Mouse (Mus musculus) MEL (cell line): Measurements from ENCODE around the gene Cpm. TPM values are rescaled to one million over a fixed set of nuclear protein-coding genes. Genes with fewer than 3 reads are reported as not detected.
"Not testable (repeated sequence)": the region's sequence is repeated elsewhere in the genome, so short reads cannot be mapped to it uniquely, and the experiment has no call there.

Experiments
- DNase-seq: peaks from one replicate; pipeline ENCODE4 v3.0.0; 2011; ENCODE audit warnings: low read depth, low spot score
- H3K27ac ChIP-seq: 2 replicates; pipeline ENCODE4 v1.5.1; 2012; ENCODE audit warnings: low read depth, mild to moderate bottlenecking, control low read depth, low read length, moderate library complexity; ENCODE audit not compliant: control insufficient read depth
- H3K27me3 ChIP-seq, 2 experiments: fragments of 150-350 bp in 1 of 2; sonication (generic) in 1 of 2; 2 replicates each; pipeline ENCODE4 v1.6.1; 2012; ENCODE audit warnings: low read length in 2 of 2, mild to moderate bottlenecking in 2 of 2, improper control_type of control experiment in 1 of 2, moderate library complexity in 1 of 2; ENCODE audit not compliant: insufficient read depth in 2 of 2, control insufficient read depth in 1 of 2
- H3K36me3 ChIP-seq, 2 experiments: 2 replicates each; pipeline ENCODE4 v1.6.1; 2012 to 2014; ENCODE audit warnings: low read length in 2 of 2, improper control_type of control experiment in 1 of 2, inconsistent platforms in 1 of 2, mild to moderate bottlenecking in 1 of 2; ENCODE audit not compliant: insufficient read depth in 2 of 2, control insufficient read depth in 1 of 2
- H3K4me1 ChIP-seq, 2 experiments: fragments of 150-350 bp in 1 of 2; sonication (generic) in 1 of 2; 2 replicates each; pipeline ENCODE4 v1.6.1; 2012; ENCODE audit warnings: low read length in 2 of 2, improper control_type of control experiment in 1 of 2, mild to moderate bottlenecking in 1 of 2; ENCODE audit not compliant: insufficient read depth in 2 of 2, control insufficient read depth in 1 of 2
- H3K4me3 ChIP-seq, 2 experiments: fragments of 150-350 bp in 1 of 2; sonication (generic) in 1 of 2; 2 replicates each; pipeline ENCODE4 v1.5.1; 2012; ENCODE audit warnings: low read depth in 2 of 2, low read length in 2 of 2, mild to moderate bottlenecking in 2 of 2, moderate library complexity in 2 of 2, control low read depth in 1 of 2, improper control_type of control experiment in 1 of 2; ENCODE audit not compliant: control insufficient read depth in 1 of 2, insufficient read depth in 1 of 2
- H3K79me2 ChIP-seq: 2 replicates; pipeline ENCODE4 v1.6.1; 2012; ENCODE audit warnings: mild to moderate bottlenecking, low read length, moderate library complexity; ENCODE audit not compliant: control insufficient read depth, poor library complexity, insufficient read depth
- H3K9ac ChIP-seq: 2 replicates; pipeline ENCODE4 v1.6.1; 2012; ENCODE audit warnings: low read depth, mild to moderate bottlenecking, control low read depth, low read length, moderate library complexity; ENCODE audit not compliant: control insufficient read depth, poor library complexity, severe bottlenecking
- H3K9me3 ChIP-seq: fragments of 150-350 bp; sonication (generic); replicated peaks from 2 replicates; pipeline ENCODE4 v1.6.1; 2012; ENCODE audit warnings: mild to moderate bottlenecking, low read length, improper control_type of control experiment, moderate library complexity; ENCODE audit not compliant: insufficient read depth
- BHLHE40 ChIP-seq: IDR thresholded peaks from 2 replicates; pipeline ENCODE4 v1.6.1; 2012; ENCODE audit warnings: low read depth, mild to moderate bottlenecking, inconsistent platforms, low read length, improper control_type of control experiment, borderline replicate concordance
- E2F4 ChIP-seq: IDR thresholded peaks from 2 replicates; pipeline ENCODE4 v1.6.1; 2011; ENCODE audit warnings: low read depth, low read length, improper control_type of control experiment, borderline replicate concordance
- ELF1 ChIP-seq: IDR thresholded peaks from 2 replicates; pipeline ENCODE4 v1.6.1; 2014; ENCODE audit warnings: low read depth, mild to moderate bottlenecking, inconsistent platforms, low read length, improper control_type of control experiment, moderate library complexity
- EP300 ChIP-seq, 2 experiments: IDR thresholded peaks; 2 replicates each; pipeline ENCODE4 v1.6.1; 2011; ENCODE audit warnings: improper control_type of control experiment in 2 of 2, low read length in 2 of 2, low read depth in 1 of 2, mild to moderate bottlenecking in 1 of 2
- ETS1 ChIP-seq: IDR thresholded peaks from 2 replicates; pipeline ENCODE4 v1.6.1; 2012; ENCODE audit warnings: low read depth, mild to moderate bottlenecking, inconsistent platforms, low read length, improper control_type of control experiment, moderate library complexity
- GABPA ChIP-seq: IDR thresholded peaks from 2 replicates; pipeline ENCODE4 v1.6.1; 2012; ENCODE audit warnings: low read depth, mild to moderate bottlenecking, inconsistent platforms, low read length, improper control_type of control experiment, moderate library complexity
- HCFC1 ChIP-seq: IDR thresholded peaks from 2 replicates; pipeline ENCODE4 v1.6.1; 2012; ENCODE audit warnings: low read depth, mild to moderate bottlenecking, inconsistent platforms, low read length, improper control_type of control experiment, moderate library complexity
- JUND ChIP-seq: IDR thresholded peaks from 2 replicates; pipeline ENCODE4 v1.6.1; 2011; ENCODE audit warnings: low read depth, mild to moderate bottlenecking, improper control_type of control experiment, low read length
- SIN3A ChIP-seq: IDR thresholded peaks from 2 replicates; pipeline ENCODE4 v1.6.1; 2012; ENCODE audit warnings: low read length, improper control_type of control experiment, inconsistent platforms
- SMC3 ChIP-seq: IDR thresholded peaks from 2 replicates; pipeline ENCODE4 v1.6.1; 2011; ENCODE audit warnings: low read depth, low read length, improper control_type of control experiment
- TAL1 ChIP-seq: IDR thresholded peaks from 2 replicates; pipeline ENCODE4 v1.6.1; 2012; ENCODE audit warnings: mild to moderate bottlenecking, inconsistent platforms, low read length, moderate library complexity, mixed read lengths
- TBP ChIP-seq: IDR thresholded peaks from 2 replicates; pipeline ENCODE4 v1.8.0; 2011; ENCODE audit warnings: low read depth, low read length, improper control_type of control experiment
- TCF12 ChIP-seq: IDR thresholded peaks from 2 replicates; pipeline ENCODE4 v1.6.1; 2014; ENCODE audit warnings: low read depth, mild to moderate bottlenecking, inconsistent platforms, low read length, improper control_type of control experiment, moderate library complexity
- USF1 ChIP-seq: IDR thresholded peaks from 2 replicates; pipeline ENCODE4 v1.6.1; 2014; ENCODE audit warnings: low read depth, mild to moderate bottlenecking, inconsistent platforms, low read length, improper control_type of control experiment, moderate library complexity
- ZKSCAN1 ChIP-seq: IDR thresholded peaks from 2 replicates; pipeline ENCODE4 v1.6.1; 2012; ENCODE audit warnings: low read depth, mild to moderate bottlenecking, inconsistent platforms, low read length, improper control_type of control experiment, moderate library complexity
- ZMIZ1 ChIP-seq: IDR thresholded peaks from 2 replicates; pipeline ENCODE4 v1.6.1; 2012; ENCODE audit warnings: low read depth, mild to moderate bottlenecking, inconsistent platforms, low read length, improper control_type of control experiment, moderate library complexity
- polyA plus RNA-seq, 2 experiments: library from polyadenylated mRNA; stranded (reverse) in 1 of 2; unstranded in 1 of 2; fragments of >175 nt in 1 of 2; fragments of >200 nt in 1 of 2; gene quantifications; 2 replicates each; pipeline versions ENCODE4 v1.2.1 to v1.2.4; 2012; ENCODE audit warnings: low replicate concordance in 2 of 2, low read depth in 1 of 2; ENCODE audit not compliant: insufficient read length in 2 of 2, insufficient read depth in 1 of 2, missing spikeins in 1 of 2
- total RNA-seq: library from RNA; depleted of rRNA; stranded (reverse); fragments of 300-350 nt; gene quantifications from 2 replicates; pipeline ENCODE4 v1.2.3, GENCODE M21; 2012

Gene Cpm
- total and polyA plus RNA-seq, 3 experiments: 0.04 to 0.40 TPM; not detected in 1

- TF ChIP-seq USF1: no peak
- TF ChIP-seq SIN3A: peak; percentile 64
- TF ChIP-seq ELF1: no peak
- no peak for TF ChIP-seq TBP
- no peak for TF ChIP-seq E2F4
- no peak for TF ChIP-seq HCFC1
- TF ChIP-seq ZKSCAN1: peak; percentile 88
- TF ChIP-seq ZMIZ1: no peak
- no peak for TF ChIP-seq JUND
- TF ChIP-seq EP300 (IDR thresholded peaks at IDR 0.05; ENCODE audit: low read depth in 1 of 2, low read length in 2 of 2): peak; percentile 68 to 69
- TF ChIP-seq SMC3: no peak
Measured at GRCm38 (mm10) chr10:117732184-117732583, 102.9 kb downstream of the Cpm start (continued).

GRCm38 (mm10) chr10:117732962-117733592 is 103.8 kb downstream of the Cpm start:
- H3K9me3 ChIP-seq: no peaks in the 10 kb centered on the region
- H3K4me3 ChIP-seq: no peak overlapping the region
- H3K27me3 ChIP-seq: no peaks in the 10 kb centered on the region
- no peak overlapping the region for H3K9ac ChIP-seq
- DNase-seq: no peak
- H3K36me3 ChIP-seq: peaks cover 0 to 17% of the 10 kb centered on the region in 2 experiments; a peak in 2 of 4 replicates
- peaks cover 5 to 16% of the 10 kb centered on the region in 2 experiments; a peak in 2 of 4 replicates for H3K4me1 ChIP-seq
- no peaks in the 10 kb centered on the region for H3K79me2 ChIP-seq
- H3K27ac ChIP-seq: no peak overlapping the region
- no peak for TF ChIP-seq GABPA
- no peak for TF ChIP-seq ETS1
- TF ChIP-seq BHLHE40: no peak
- TF ChIP-seq TAL1: peak; percentile 36; the same call in 1 of the 2 replicates
- TF ChIP-seq ZKSCAN1: no peak
- TF ChIP-seq TCF12: no peak

- H3K79me2 ChIP-seq: not testable (repeated sequence)
- H3K4me1 ChIP-seq: peaks cover 5 to 21% of the 10 kb centered on the region in 2 experiments; a peak in 3 of 4 replicates
Measured at GRCm38 (mm10) chr10:117733626-117734025, 104.3 kb downstream of the Cpm start.

GRCm38 (mm10) chr10:117734104-117734852 is 105.0 kb downstream of the Cpm start:
- peaks cover 8 to 25% of the 10 kb centered on the region in 2 experiments; a peak in 3 of 4 replicates for H3K4me1 ChIP-seq
- not testable (repeated sequence) for H3K4me3 ChIP-seq, H3K9ac ChIP-seq, DNase-seq, H3K27ac ChIP-seq, H3K79me2 ChIP-seq, H3K27me3 ChIP-seq, H3K9me3 ChIP-seq
- peaks cover 0 to 24% of the 10 kb centered on the region in 2 experiments; a peak in 2 of 4 replicates for H3K36me3 ChIP-seq

More at GRCm38 (mm10) chr10:117733626-117734025, 104.3 kb downstream of the Cpm start:
- H3K36me3 ChIP-seq: peaks cover 0 to 21% of the 10 kb centered on the region in 2 experiments; a peak in 2 of 4 replicates
- not testable (repeated sequence) for DNase-seq, H3K27ac ChIP-seq, H3K9me3 ChIP-seq, H3K27me3 ChIP-seq, H3K9ac ChIP-seq, H3K4me3 ChIP-seq

- not testable (repeated sequence) for DNase-seq, H3K4me3 ChIP-seq, H3K9me3 ChIP-seq, H3K9ac ChIP-seq, H3K79me2 ChIP-seq, H3K27me3 ChIP-seq, H3K27ac ChIP-seq
- H3K36me3 ChIP-seq: peaks cover 0 to 24% of the 10 kb centered on the region in 2 experiments; a peak in 2 of 4 replicates
- H3K4me1 ChIP-seq: peaks cover 8 to 25% of the 10 kb centered on the region in 2 experiments; a peak in 3 of 4 replicates
Measured at GRCm38 (mm10) chr10:117735396-117735795, 106.1 kb downstream of the Cpm start.
